Mouse (Mus musculus): ENCODE data around the gene Foxf1.

The Foxf1 gene

DNA sequence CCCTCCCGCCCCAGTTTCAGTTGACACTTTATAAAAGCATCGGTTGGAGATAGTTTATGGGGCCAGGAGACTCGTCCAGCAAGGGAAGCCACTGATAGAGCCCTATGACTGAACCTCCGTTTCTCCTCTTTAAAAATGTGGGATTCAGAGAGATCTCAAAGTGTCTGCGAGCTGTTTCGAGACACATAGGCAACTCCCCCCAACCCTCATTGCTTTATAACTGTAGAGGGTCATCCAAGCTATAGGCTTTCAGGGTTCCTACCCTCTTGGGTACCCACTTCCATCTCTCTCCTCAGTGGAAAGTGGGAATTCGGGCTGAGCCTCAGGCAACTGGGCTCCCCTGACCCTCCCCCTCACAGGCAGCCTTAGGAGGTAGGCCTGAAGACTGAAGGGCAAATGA lies 2.8 kb upstream of the Foxf1 start:
- in situ Hi-C loops (cut with MboI; ENCODE audit: unreplicated experiment in 2 of 2), result loop anchor here in 1 of 2 experiments (5.0 kb wide), 1 partner anchor 264 kb away; no protein-coding TSS in a partner anchor

DNA sequence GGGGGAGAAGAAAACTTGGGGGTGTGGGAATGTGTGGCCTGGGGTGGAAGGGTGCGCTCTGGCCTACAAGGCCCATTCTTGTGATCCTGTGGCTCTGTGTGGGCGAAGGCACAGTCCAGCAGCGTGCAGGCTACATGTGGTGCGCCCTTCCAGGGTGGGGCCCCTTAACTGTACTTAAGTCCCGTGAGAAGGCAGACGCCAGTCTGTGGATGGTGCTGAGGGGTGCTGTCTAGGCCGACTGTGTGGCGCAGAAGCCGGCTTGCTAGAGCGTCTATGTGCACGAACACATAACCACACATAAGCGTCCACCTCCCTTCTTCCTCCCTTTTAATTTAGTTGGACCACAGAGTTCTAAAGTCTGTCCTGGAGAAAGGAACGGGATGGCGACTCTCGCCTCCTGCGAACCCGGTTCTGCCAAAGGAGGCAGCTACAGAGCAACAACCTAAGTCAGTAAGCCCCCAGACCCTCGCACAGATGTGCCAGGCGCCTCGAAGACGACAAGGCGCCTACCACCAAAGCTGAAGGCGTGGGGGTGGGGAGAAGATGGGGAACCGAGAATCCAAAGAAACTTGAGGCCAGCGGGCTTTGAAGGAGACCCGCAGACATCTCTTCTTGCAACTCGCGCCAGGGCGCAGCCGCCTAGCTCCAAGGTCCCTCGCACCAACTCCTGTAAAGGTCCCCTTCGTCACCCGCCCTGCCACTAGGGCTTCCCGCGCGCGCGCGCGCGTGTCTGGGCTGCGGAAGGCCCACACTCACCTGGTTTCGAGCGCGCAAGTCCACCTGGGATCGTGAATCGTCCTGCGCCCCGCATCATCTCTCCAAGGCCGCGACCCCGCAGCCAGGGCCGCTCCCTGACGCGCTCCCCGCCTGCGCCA lies 1.7 kb upstream of the Foxf1 start:
- in situ Hi-C loops (cut with MboI; ENCODE audit: unreplicated experiment in 2 of 2), result loop anchor here in 1 of 2 experiments (5.0 kb wide), 1 partner anchor 265 kb away; no protein-coding TSS in a partner anchor

DNA sequence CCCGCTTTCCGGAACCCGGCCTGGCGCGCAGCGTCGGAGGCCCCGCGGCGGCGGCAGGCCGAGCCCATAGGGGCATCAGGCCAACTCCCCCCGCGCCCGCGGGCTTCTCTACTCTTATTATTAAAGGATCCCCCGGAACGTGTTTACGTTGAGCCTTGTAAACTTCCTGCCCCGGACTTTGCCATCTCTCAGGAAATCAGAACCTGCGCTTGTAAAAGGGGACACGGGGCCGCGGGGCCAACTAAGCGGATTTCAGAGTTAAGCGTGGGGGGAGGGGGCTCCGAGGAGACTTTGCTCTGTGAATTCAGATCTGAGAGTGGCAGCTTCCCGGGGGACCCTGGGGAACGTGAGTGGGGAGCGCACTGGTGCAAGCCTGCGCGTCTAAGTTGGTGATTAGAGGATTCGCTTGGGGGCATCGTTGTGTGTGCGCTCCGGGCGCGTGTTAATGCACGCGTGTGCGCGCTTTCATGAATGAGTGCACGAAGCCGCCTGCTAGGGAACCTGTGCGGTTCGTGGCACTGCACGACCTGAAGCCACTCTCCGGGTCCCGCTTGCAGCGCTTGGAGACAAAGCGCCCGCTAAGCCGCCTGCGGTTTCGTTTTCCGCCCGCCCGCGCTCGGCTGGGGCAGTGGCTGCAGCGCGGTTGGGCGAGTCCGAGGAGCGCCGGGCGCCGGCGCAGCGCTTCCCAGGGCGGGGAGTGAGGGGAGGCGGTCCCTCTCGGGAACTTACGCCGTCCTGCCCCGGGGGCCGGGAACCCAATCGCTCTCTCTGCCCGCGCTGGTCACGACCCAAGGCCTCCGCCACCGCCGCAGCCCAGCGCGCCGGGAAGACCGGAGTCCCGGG lies 872 bp upstream of the Foxf1 start:
- in situ Hi-C loops (cut with MboI; ENCODE audit: unreplicated experiment in 2 of 2), result loop anchor here in 1 of 2 experiments (5.0 kb wide), 1 partner anchor 266 kb away; no protein-coding TSS in a partner anchor

DNA sequence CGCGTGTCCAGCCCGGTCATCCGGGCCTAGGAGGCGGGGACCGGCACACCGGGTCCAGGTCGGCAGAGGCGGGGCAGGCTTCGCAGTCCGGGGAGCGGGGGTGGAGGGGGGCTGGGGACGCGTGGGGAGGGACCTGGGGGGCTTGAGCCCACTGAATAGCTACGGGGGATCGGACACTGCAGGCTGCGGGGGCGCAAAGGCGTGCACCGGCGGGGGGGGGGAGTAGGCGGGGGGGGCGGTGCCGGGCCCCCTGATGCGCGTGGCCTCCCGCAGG lies 313 bp upstream of the Foxf1 start:
- in situ Hi-C loops (cut with MboI; ENCODE audit: unreplicated experiment in 2 of 2), result loop anchor here in 1 of 2 experiments (5.0 kb wide), 1 partner anchor 267 kb away; no protein-coding TSS in a partner anchor

DNA sequence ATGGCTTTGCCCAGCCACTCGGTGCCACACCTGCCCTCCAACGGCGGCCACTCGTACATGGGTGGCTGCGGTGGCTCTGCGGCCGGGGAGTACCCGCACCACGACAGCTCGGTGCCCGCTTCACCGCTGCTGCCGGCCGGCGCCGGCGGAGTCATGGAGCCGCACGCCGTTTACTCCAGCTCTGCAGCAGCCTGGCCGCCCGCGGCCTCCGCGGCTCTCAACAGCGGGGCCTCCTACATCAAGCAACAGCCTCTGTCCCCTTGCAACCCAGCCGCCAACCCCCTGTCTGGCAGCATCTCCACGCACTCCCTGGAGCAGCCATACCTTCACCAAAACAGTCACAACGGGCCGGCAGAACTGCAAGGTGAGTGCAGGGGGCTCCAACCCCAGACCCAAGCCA lies 825 bp downstream of the Foxf1 start:
- in situ Hi-C loops (cut with MboI; ENCODE audit: unreplicated experiment in 2 of 2), result no loop called here

DNA sequence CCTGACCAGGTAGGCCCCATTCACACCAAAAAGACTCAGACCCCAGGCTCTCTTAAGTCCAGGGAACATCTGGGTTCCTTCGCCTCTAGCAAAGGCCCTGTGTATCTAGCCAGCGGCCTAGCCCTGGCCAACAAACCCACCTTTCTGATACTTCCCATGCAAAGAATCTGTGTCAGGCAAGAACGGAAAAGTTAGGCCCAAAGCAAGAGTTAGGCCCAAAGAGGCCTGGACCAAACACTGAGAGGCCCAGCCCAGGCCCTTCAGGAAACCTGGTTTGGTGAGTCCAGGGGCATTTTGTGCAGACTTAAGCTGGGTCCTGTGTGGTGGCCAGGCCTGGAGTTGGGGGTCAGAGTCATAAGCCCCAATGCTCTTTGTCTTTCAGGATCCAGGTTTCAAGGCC lies 1.4 kb downstream of the Foxf1 start:
- in situ Hi-C loops (cut with MboI; ENCODE audit: unreplicated experiment in 2 of 2), result no loop called here

DNA sequence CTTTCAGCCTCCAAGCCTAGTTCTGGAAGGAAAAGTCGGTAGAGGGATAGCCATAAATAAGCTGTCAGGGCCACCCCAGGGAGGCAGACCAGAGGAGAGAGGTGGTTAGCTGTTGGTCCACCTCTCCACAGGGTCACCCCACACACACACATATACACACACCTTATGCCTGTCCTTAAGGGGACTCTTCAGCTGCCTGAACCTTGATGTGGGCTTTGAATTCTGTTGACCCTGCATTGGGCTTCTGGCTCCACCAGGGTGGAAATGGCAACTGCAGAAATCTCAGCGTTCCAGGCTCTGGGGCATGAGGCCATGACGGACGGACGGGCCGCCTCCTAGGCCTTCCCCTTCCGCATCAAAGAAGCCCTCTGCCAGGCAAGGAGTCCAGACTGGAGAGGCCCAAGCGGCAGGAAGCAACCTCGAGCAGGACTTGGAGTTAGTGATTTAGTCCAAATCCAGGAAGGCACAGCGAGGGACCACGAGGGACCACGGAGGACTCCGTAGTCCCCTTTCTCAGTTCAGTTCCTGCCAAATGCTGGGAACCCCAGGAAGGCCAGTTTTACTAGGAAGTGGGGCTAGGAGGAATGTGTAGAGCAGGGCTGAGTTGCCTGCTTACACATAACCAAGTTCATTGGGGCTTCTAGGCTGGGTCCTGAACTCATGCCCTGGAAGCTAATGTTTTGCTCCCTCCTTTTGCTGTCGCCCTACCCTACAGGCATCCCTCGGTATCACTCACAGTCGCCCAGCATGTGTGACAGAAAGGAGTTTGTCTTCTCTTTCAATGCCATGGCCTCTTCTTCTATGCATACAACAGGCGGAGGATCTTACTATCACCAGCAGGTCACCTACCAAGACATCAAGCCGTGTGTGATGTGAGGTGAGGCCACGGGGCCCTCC lies 2.1 kb downstream of the Foxf1 start:
- in situ Hi-C loops (cut with MboI; ENCODE audit: unreplicated experiment in 2 of 2), result no loop called here

DNA sequence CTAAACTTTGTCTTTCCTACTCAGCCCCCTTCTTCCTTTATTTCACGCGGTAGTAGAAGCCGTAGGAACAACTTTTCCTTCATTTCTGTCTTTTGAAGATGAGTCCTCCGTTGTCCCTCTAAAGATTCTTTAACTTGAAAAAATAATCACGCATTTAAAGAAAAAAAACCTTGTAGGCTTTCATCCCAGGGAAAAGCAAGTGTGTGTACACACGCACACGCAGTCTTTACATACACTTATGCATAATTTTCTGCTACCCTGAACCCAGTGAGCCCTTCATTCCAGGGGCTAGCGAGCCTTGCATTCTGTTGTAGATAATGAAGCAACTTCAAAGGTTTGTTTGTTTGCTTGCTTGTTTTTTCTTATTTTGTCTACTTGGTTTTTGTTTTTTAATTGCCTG lies 4.1 kb downstream of the Foxf1 start:
- in situ Hi-C loops (cut with MboI; ENCODE audit: unreplicated experiment in 2 of 2), result no loop called here

DNA sequence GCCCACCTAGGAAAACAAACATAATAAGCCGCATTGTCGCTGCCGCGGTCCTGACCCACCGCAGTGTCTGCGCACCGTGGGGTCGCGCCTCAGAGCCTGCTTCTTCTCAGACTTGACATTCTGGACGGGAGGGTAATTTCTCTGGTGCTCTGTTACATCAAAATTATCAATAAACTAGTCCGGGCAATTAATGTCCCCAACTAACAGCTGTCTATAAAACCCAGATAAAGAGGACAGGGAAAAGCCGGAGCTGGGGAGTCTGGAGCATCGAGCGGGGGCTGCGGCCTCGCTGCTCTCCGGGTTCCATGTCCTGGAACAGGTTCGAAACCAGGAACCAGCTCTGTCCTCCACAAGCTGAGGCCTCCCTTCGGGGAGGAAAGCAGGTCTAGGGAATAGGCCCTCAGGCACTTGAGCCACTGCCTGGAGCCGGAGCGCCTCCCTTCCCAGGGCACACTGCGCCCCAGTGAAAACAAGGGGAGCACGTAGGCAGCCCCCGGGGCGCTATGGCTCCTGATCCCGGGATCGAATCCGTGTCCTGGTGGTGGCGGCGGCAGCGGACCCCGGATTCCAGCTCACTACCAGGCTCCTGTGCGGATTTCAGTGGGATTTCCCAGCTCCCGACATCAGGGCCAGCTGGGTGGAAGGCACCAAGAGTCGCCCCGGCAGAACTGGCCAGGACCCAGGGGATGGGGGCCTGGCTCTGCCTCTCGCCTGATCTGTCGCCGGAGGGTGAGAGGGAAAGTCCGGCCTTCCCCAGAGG lies 4.9 kb downstream of the Foxf1 start:
- in situ Hi-C loops (cut with MboI; ENCODE audit: unreplicated experiment in 2 of 2), result no loop called here

DNA sequence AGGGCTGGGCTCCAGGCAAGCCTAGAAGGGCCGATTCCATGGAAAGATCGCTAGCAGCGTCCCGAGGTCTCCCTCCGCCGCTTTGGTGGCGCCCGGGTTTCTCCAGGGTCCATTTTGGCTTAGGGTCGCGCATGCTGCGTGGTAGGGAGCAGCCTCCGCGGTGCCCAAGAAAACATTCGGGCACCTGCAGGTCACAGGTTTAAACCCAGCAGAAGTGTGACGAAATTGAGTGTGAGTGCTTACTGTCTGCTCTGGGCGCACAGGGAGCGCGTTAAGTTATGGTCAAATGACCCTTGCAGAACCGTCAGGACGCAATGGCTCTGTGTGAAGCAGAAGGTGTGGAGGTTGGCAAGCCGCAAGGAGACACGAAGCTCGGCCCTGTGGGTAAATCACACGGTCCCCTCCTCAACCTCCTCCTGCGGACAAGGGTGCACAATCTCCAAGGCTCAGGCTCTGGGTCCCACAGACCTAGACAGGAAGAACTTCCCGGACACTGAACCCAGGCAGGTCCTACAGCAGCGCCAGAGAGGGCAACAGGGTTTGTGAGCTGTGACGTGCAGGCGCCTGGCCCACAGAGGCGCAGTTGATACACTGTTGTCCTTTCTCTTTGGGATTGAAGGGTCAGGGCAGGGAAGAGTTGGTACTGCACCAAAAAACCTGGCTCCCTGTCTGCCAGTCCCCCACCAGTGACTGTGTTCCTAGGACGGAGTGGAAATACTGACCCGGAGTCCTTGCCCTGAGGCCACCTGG lies 5.6 kb downstream of the Foxf1 start:
- in situ Hi-C loops (cut with MboI; ENCODE audit: unreplicated experiment in 2 of 2), result loop anchor here (5.0 kb wide), 2 partner anchors 263 to 413 kb away; no protein-coding TSS in a partner anchor

DNA sequence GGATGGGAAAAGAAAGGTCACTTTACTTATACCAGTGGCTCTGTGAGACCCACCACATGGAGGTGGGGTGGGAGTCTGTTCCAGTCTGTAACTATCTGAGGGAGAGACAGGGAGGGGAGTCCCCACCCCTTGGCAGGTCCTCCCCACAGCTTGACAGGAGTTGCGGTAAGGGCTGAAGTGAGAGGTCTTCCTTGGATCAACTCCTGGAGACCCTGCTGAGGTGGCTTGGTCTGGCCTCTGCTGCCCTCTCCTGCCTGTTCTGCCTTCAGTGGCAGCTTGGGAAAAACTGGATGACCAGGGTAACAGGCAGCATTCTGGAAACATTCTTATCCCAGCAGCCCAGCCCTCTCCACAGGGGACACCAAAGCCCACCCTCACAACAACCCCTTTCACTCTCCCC lies 6.5 kb downstream of the Foxf1 start:
- in situ Hi-C loops (cut with MboI; ENCODE audit: unreplicated experiment in 2 of 2), result loop anchor here (5.0 kb wide), 2 partner anchors 263 to 413 kb away; no protein-coding TSS in a partner anchor

DNA sequence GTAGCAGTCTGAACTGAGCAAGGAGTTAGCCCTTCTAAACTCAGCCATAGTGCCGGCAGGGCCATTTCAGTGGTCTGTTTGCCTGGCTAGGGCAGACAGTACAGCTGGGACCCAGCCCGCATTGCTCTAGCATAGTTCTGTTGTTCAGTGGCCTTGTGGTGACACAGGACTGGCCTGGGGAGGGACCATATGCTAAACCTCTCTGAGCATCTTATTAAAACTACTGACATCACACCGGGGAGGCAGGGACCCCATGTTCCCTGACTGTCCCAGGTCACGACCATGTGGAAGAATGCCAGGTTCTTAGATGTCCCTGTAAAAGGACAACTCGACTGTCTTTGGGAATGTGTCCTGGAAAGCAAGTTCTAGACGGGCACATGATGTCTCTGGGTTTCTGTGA lies 8.0 kb downstream of the Foxf1 start:
- in situ Hi-C loops (cut with MboI; ENCODE audit: unreplicated experiment in 2 of 2), result loop anchor here (5.0 kb wide), 2 partner anchors 265 to 415 kb away; no protein-coding TSS in a partner anchor

DNA sequence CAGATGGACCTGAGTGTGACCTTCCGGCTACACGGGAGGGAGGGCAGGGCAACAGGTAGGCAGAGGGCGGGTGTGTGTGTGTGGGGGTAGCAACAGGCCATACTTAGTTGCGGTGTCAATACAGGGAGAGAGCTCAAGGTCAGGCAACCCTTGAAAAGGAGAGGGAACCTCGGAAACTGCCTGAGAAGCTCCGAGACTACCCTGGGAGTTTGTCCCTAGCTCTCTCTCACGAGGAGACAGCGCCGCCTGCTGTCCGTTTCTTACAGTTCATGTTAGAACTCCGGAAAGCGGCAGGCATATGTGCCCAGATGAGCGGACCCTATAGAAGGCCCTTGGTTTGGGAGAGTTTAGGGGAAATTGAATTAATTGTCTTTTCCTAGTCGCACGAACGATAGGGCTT lies 8.4 kb downstream of the Foxf1 start:
- in situ Hi-C loops (cut with MboI; ENCODE audit: unreplicated experiment in 2 of 2), result loop anchor here (5.0 kb wide), 2 partner anchors 265 to 415 kb away; no protein-coding TSS in a partner anchor

DNA sequence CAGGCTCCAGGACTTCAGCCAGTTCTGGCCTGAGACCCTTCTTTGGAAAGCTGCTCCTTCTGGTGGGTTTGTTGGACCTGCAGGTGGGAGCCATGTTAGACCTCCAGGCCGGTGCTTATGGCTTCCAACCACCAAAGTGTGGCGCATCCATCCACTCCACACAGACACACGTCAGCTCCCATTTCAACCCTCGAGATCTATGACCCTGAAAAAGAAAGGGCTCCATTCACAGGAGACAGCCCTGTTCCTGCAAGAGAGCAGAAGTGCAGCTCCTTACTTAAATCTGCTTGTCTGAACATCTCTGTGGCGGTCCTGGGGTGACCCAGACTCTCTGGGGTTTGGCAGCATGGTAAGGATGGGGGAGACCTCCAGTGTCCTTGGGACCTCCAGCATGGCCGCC lies 9.3 kb downstream of the Foxf1 start:
- in situ Hi-C loops (cut with MboI; ENCODE audit: unreplicated experiment in 2 of 2), result loop anchor here (5.0 kb wide), 2 partner anchors 266 to 416 kb away; no protein-coding TSS in a partner anchor

DNA sequence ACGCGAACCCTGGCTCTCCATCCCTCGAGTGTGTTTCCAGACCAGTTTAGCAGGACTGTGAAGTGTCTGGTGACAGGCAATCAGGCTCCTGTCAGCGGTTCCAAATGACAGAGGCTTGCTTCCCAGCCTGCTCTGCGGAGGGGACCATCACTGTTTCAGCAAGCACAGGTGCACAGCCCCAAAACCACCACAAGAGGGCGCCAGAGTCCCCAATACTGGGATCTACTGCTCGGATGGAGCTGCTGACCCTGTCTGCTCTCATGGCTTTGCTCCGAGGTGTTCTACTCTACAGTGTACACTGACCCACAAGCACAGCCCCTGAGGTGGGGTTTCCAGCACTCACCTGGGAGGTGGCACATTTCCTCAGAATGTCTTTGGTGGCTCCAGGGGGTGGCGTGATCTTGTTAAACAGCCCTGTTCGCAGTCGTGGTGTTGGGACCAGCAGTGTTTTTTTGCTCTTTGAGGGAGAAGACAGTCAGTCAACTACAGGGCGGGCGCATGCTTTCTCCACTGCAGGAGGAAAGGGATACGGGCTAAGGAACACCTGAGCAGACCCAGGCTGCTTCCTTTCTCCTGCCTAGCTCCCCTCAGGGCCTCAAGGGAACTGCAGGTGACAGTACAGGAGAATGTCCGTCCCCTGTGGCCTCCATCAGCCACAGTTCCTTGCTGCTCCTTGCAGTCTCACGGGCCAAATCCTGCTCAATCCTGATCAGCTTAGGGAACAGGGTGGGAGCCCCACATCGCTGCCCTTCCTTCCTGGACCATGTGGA lies 20.0 kb downstream of the Foxf1 start:
- in situ Hi-C loops (cut with MboI; ENCODE audit: unreplicated experiment in 2 of 2), result no loop called here

DNA sequence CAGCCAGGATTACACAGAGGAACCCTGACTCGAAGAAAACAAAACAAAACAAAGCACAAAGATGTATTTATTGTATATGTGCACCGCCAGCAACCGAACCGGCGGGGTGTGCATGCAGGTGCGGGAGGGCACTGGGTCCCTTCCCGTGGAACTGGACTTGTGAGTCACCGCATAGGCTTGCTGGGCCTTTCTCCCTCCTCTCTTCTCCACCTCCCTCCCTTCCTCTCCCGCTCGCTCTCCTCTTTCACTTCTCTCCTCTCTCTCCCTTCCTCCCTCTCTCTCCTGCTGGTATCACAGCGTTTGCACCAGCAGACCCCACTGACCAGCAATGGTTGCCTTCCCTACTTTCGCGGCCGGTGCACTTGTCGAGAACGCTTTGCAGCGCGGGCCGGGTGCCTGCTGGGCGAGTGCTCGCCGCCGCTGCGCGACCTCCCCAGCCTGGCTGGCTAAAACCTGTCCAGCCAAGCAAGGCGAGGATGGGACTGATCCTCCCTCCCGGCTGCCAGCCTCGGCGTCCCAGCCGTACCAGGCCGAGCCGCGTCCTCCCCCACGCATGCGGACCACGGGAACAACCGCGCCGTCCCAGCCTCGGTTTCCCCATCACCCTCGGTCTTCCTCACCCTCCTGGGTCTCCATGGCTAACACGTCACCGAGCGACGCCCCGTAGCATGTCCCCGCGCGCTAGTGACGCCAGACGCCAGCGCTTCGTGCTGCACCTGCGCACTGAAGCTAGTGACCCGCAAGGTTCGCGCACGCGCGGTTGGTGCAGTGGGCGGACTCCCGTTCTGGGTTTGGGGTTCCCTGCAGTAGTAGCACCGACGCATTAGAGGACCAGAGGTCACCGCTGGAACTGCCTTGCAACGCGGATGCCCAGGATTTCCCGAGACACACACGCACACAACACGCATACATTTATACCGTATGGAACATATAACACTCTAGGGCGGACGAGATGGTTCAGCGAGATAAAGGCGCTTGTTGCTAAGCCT lies 23.8 kb downstream of the Foxf1 start, which contains the start of gene Mthfsd:
Gene Mthfsd (minus strand): TSS at position 725 of the 989 bp plus-strand sequence.
- in situ Hi-C loops (cut with MboI; ENCODE audit: unreplicated experiment in 2 of 2), result no loop called here

DNA sequence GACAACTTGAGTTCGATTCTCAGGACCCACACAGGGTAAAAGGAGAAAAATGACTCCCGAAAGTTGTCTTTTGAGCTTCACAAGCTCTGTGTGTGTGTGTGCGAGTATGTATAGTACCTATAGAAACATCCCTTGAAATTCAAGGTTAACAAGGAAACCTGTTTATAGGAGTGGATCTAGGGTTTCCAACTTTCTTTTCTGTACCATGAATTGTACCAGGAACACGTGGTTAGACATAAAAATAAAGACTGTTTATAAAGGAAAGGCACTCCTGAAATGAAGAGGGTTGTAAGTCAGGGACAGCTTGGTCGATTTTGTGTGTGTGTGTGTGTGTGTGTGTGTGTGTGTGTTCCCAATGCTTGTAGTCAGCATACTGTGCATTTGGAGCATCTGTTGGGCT lies 24.5 kb downstream of the Foxf1 start:
- in situ Hi-C loops (cut with MboI; ENCODE audit: unreplicated experiment in 2 of 2), result no loop called here
